Mouse (Mus musculus) gastrocnemius, adult 18-20 months (tissue): ENCODE results near the gene Tmem131. TPM values are rescaled to one million over a fixed set of nuclear protein-coding genes. Genes with fewer than 3 reads are reported as not detected.

Experiments used
- DNase-seq: peaks from one replicate; pipeline ENCODE4 v3.0.0; 2021; ENCODE audit warnings: low spot score
- total RNA-seq, 2 experiments: library from RNA; stranded (reverse); gene quantifications; 2 replicates each; pipeline ENCODE4 v1.2.3; 2021

Tmem131 gene
- total RNA-seq, 2 experiments from 2014 or later = 29.1 to 32.1 TPM

DNA sequence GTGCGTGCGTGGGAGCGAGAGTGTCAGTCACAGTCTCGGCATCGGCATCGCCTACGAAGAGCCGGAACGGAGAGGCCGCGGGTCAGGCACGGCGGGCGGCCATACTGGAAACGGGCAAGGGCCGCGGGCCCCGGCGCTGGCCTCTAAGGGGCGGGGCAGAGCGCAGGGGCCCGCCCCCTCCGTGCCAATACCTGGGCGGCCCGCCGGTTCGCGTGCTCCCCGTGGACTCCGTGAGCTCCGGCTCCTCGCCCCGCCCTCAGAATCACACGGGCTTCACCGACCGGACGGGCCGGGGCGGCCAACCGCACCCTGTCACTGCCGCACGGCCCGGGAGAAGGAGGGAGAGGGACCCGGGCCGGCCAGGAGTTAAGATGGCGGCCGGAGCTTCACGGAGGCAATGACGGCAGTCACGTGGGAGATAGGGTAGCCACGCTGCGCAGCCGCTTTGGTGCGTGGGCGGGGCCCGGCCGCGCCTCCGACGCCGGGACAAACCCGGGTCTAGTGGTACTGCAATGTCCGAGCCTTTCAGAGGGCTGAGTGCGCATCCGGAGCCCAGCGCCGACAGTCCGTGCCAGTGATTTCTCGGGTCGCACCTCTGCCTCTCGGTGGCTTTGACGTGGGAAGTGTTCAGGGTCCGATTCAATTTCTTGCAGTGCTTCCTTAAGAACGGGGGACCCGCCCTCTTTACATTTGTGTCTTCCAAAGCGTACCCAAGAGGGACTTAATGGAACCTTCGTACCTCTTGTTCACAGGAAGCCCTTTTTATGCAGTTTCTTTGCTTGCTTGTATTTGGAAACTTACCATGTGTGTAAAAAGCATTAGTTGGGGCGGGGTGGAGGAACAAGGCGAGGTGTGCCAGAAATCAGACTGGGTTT is 3.7 kb downstream of the Tmem131 start:
- DNase-seq = peak; percentile 92

DNA sequence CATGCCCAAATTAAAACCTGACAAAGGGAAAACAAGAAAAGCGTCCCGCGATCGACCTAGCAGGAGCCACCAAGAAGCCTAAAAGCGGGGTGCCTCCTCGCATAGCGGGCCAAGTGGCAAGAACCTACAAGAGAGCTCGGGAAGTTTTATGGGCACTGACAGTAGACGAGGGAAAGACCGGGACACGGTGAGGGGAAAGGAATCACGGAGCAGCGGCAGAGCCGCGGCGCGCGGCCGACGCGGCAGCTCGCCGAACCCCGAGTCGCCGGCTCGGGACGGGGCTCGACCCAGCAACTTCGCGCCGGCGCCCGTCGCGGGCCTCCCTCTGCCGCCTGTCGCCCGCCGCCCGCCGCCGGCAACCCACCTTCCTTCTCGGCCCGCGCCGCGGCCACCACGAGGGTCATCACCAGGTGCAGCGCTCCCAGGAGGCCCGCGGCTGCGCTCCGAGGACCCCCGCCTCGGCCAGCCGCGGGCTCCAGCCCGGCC is 4.6 kb downstream of the Tmem131 start:
- DNase-seq = peak; percentile 22

GRCm38 (mm10) chr1:36938348-36938747 is 5.1 kb downstream of the Tmem131 start:
- DNase-seq = no peak

GRCm38 (mm10) chr1:36937648-36938047 is 5.8 kb downstream of the Tmem131 start:
- DNase-seq = no peak

GRCm38 (mm10) chr1:36937015-36937414 is 6.5 kb downstream of the Tmem131 start:
- DNase-seq = no peak

DNA sequence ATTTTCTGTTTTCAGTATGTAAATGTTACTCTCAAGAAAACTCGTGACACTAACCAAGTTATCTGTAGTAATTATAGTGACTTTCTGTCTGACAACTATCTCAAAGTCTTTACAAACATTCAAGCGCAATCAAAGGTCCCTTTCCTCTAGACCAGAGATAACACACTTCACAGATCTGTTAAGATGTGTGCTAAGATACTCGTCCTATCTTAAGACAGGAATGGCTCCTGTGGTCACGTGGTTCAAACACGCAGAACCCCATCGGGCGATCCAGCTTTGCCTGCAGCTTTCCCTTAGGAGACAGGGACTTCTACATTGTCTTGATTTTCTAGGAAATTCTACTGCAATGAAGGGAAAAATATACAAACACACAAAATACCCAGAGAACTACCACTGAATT is 6.9 kb downstream of the Tmem131 start:
- DNase-seq = no peak

DNA sequence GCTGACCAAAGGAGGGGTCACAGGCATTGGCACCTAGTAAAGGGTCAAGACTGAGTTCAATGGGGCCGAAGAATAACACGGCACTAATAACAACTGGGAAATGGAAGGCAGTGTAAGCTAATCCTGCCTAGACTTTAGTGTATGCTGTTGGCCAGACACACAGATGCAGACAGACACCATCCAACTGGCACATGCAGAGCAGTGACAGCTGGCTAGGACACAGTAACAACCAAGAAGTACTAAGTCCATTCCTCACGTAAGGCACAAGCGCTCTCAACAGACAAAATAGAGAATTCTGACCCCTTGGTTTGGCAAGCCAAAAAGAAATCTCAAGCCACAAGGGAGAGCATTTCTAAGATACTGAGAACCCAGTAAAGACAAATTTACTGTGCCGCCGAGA is 8.7 kb downstream of the Tmem131 start:
- DNase-seq = peak; percentile 41

- DNase-seq = no peak
Measured at GRCm38 (mm10) chr1:36933965-36934585, 9.4 kb downstream of the Tmem131 start.

DNA sequence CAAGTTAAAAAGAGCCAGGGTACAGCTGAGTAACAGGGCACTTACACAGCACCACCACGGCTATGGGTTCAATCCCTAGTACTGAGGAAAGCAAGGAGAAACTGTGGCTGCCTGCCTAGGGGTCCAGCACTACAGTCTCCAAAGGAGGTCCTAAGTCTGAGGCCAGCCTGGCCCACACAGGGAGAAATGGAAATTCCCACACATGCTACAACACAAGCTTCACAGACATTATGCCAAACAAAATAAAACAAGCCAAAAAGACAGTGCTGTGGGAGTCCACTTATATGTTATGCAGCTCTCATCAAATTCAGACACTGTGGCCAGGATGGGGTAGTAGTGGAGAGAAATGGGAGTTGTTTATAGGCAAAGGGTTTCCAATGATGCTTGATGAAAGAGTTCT is 11.2 kb downstream of the Tmem131 start:
- no peak for DNase-seq

DNA sequence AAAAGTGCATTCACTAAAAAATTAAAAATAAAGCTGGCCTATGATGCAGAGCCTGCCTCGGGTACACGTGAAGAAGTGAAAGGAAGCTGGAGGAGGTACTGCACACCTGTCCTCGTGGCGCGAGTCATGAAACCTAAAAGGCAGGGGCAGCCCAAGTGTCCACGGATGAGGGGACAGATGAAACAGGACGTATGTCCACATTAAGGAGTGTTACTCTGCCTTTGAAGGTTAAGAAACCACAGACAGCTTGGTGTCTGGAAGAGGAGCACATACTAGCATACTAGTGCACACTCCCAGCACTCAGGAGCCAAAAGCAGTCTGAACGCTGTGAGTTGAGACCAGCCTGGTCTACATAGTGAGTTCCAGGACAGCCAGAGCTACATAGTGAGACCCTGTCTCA is 12.6 kb downstream of the Tmem131 start:
- DNase-seq = no peak

DNA sequence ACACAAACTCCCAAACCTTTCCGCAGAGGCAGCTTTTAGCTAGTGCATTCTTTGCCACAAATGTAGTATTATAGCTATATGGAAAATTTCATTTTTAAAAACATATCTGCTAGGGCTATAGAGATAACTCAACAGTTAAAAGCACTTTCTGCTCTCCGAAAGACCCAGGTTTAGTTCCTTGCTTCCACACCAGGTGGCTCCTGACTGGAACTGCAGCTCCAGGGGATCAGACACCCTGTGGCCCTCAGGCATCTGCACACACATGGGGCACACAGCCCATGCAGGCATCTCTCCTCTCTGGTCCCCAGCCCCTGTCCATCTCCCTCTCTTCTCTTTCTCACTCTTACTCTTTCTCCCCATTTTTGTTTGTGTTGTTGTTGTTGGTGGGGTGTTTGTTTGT is 13.5 kb downstream of the Tmem131 start:
- no peak for DNase-seq

DNA sequence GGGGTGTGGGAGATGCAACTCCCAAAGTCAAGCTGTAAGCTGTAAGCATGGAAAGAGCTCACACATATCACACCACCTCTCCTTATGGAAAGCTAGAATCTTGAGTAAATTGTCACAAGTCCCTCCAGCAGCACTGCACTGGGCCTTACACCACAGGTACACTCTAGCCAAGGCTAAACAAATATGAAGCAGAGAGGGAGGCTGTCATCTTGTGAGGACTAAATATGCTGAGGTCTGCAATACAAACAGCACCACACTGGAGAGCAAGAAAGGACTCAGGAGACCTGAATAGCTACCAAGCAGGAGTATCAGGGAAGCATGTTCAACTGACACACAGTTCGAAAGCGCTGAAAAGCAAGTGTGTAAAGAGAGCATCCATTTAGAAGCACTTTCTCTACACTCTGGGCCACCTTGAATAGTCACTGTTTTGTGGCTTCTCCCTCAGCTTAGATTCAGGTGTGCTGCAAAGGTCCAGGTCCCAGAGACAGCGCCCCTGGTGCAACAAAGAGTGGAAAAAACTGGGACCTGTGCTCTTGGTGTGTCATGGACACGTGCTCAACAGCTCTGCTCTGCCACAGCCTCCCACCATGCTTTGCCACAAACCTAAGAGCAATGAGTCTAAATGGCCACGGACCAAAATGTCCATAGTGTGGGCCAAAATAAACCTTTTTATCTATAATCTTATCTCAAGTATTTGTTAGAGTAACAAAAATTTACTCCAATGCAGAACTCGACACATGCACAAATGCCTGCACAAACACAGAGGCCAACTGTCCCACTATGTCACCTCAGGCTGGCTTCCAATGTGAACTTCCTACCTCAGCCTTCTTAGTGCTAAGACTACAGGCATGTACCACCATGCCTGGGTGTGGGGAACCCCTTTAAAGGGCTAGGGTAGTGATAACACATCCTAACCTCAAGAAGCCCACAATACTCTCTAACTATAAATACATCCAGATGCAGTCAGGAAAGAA is 14.8 kb downstream of the Tmem131 start:
- no peak for DNase-seq

- DNase-seq = no peak
Measured at GRCm38 (mm10) chr1:36927569-36927968, 15.9 kb downstream of the Tmem131 start.

GRCm38 (mm10) chr1:36926738-36927137 is 16.7 kb downstream of the Tmem131 start:
- no peak for DNase-seq

DNA sequence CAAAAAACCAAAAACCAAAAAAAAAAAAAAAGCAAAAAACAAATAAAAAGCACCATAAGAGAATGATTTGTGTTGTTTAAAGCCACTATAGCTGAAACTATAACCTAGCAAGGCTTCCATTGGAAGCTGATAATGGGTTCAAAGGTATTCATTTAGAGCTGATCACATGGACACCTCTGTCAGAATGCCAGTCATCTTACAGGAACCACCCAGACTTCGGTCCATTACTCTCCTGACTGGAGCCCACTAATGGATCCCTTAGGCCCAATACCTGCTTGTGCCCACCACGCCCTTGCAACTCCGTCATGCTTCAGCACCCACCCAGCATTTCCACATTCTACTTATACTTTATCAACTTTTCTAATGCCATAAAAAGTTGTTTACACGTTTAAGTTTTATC is 17.2 kb downstream of the Tmem131 start:
- no peak for DNase-seq

DNA sequence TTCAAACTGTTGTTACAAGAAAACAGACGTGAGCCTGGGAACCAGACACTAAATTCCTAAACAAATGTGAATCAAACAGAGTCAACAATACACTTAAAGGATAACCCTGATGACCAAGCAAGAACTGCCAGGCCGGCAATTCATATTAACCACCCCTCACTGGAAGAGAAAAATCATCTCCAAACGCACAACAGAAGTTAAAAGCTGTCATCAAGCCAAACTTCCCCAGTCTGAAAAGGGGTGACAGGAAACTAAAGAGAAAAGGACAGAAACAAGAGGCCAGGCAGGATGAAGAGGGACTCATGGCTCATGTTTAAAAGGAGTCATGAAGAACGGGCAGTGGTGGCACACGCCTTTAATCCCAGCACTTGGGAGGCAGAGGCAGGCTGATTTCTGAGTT is 17.7 kb downstream of the Tmem131 start:
- no peak for DNase-seq

- DNase-seq = no peak
Measured at GRCm38 (mm10) chr1:36924853-36925252, 18.6 kb downstream of the Tmem131 start.

GRCm38 (mm10) chr1:36923911-36924310 is 19.6 kb downstream of the Tmem131 start:
- no peak for DNase-seq

DNA sequence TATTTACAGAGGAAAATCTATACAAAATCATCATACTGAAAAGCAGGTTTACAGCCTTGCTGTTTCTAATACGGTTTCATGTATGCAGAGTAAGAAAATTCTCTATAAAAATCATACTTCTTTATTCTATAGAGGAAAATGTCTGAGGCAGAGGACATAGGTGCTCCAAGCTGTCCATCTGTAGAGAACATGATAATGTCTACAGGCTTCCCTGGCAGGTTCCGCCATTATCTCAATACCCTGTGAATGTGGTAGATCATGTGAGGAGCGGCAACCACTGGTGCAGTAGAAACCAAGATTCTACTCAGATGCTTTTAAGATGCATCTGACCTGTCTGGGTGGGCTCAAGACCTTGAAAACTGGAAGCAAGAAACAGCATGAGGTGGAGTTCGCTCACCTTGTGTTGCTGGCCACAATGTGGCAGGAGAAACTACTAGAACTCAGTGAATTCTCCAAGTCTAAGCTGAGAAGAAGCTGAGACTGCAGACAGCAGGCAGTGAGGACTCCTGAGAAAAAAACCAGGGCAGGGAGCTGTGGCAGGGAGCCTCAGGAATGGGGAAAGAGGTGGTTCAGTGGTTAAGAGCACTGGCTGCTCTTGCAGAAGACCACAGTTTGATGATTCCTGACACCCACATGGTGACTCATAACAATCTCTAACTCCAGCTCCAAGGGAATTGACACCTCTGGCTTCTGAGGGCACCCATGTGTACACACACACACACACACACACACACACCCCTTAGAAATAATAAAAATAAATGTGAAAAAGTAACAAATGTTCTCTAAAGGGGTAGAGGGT is 20.6 kb downstream of the Tmem131 start:
- no peak for DNase-seq

DNA sequence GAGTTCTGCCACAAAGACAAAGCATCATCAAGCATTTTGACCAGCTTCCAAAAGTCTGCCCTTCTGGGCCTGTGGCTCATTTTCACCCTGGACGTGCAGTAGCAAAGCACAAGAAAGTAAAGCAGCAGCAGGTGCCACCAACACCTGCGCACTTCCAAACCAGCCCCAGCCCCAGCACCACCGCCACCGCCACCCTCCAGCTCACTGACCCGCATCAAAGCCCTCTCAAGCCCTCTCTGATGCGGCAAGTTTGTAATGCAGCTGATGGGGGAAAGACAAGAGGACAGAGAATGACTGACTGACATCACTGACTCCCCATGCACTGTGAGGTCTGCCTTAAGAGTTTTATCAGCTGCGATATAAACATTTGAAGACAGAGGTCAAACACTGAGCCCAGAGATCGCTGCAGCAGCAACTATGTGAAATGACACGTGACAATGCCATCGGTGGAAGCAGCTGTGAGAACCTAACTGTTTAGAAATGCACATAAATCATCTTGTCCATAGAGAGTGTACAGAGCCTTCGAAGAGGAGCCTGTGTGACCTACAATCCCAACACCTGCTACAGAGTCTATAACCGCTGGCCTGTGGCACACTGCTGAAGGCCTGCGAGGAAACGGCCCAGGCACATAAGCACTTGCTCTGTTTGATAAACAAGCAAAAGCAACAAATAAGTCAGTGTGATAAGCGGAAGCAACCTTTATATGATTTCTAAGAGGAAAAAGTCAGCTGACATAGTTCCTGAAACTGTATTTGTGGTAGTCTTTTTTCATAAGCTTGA is 21.7 kb downstream of the Tmem131 start:
- no peak for DNase-seq
